Mouse (Mus musculus): Measurements from ENCODE around the gene Ptges3l. TPM values are rescaled to one million over a fixed set of nuclear protein-coding genes. Genes with fewer than 3 reads are reported as not detected.
"Not testable (repeated sequence)": the region's sequence is repeated elsewhere in the genome, so short reads cannot be mapped to it uniquely, and the experiment has no call there.

The Ptges3l gene
- polyA plus RNA-seq, 1 experiment = 6.0 TPM

DNA sequence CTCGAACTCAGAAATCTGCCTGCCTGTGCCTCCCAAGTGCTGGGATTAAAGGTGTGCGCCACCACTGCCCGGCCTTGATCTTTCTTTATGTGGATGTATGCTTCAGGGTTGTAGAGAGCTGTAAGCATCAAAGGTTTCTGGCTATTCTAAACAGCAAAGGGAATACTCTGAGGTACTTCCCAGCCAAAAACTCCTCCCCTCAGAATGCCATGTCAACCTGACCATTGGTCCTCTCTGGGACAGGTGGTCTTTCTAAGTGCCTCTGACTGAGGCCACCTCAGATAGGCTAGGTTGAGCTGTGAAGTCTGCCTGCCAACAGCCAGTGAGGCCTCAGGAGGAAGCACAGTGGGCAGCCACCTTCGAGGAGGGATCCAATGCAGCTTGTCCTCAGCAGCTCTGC is 23.8 kb upstream of the Ptges3l start:
- no peak for DNase-seq
- H3K4me3 ChIP-seq (ENCODE audit: insufficient read depth, low read depth, low read length) = peak overlapping the region; percentile 84
- H3K4me1 ChIP-seq (ENCODE audit: control insufficient read depth, insufficient read depth, low read length) = no peaks in the 10 kb centered on the region; the same call in 1 of the 2 replicates
- TF ChIP-seq POLR2A (IDR thresholded peaks at IDR 0.05; ENCODE audit: low read depth, low read length) (no peak), CTCF (conservative IDR thresholded peaks at IDR 0.05; ENCODE audit: insufficient read depth, insufficient read length, low read depth, low read length) (no peak)
- 62% methylated on average over 4 of the region's 4 CpGs for WGBS
- no peaks in the 10 kb centered on the region for H3K27me3 ChIP-seq (replicated peaks; ENCODE audit: control insufficient read depth, insufficient read depth, low read length)
- peaks cover 2% of the 10 kb centered on the region; the same call in 1 of the 2 replicates for H3K36me3 ChIP-seq (ENCODE audit: control insufficient read depth, insufficient read depth, low read length)
- peak overlapping the region; percentile 81 for H3K27ac ChIP-seq (ENCODE audit: insufficient read depth, low read depth, low read length)

DNA sequence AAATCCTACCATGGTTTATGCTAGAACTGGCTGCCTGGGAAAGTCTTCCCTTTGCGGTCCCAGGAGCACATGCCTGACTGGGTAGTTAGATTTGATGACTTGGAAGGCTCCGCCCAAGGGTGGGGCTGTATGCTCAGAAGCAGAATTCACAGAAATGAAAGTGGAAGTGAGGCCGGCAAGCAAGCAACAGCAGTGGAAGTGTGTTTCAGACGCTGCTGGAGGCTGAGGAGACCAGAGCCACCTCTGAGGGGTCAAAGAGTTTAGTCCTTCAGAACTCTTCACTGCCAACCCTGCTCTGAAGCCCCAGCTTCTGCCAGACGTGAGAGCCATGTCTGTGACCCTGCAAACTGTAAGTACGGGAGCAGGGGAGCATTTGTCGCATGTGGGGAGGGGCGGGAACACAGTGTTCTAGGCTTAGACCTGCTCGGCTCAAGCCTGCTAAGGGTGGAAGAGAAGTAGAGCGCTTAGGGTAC is 23.2 kb upstream of the Ptges3l start, which contains the start of gene Ifi35:
Gene Ifi35, plus strand, starts transcription at position 134 of the 473 bp plus-strand sequence.
- no peaks in the 10 kb centered on the region for H3K27me3 ChIP-seq (replicated peaks; ENCODE audit: control insufficient read depth, insufficient read depth, low read length)
- H3K4me3 ChIP-seq (ENCODE audit: insufficient read depth, low read depth, low read length) = peak within 1 kb of the TSS; percentile 84
- peak within 1 kb of the TSS; percentile 81 for H3K27ac ChIP-seq (ENCODE audit: insufficient read depth, low read depth, low read length)
- H3K4me1 ChIP-seq (ENCODE audit: control insufficient read depth, insufficient read depth, low read length) = no peaks in the 10 kb centered on the region; the same call in 1 of the 2 replicates
- 3% methylated on average over 10 of the region's 10 CpGs for WGBS
- peak; percentile 93 for DNase-seq
- peaks cover 3% of the 10 kb centered on the region for H3K36me3 ChIP-seq (ENCODE audit: control insufficient read depth, insufficient read depth, low read length)
- TF ChIP-seq CTCF (conservative IDR thresholded peaks at IDR 0.05; ENCODE audit: insufficient read depth, insufficient read length, low read depth, low read length) (no peak), POLR2A (IDR thresholded peaks at IDR 0.05; ENCODE audit: low read depth, low read length) (peak; percentile 75)

DNA sequence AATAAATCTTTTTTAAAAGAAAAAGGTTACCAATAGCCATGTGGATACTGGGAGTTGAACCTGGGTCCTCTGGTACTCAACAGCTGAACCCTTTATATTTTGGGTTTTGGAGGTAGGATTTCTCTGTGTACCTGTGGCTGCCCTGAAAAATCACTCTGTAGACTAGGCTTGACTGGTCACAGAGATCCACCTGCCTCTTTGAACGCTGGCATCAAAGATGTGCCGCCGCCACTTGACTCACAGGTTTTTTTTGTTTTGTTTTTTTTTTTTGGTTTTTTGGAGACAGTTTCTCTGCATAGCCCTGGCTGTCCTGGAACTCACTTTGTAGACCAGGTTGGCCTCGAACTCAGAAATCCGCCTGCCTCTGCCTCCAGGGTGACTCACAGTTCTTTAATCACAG is 22.7 kb upstream of the Ptges3l start:
- no peaks in the 10 kb centered on the region for H3K27me3 ChIP-seq (replicated peaks; ENCODE audit: control insufficient read depth, insufficient read depth, low read length)
- 64% methylated on average over 5 of the region's 5 CpGs for WGBS
- no peak overlapping the region for H3K4me3 ChIP-seq (ENCODE audit: insufficient read depth, low read depth, low read length)
- no peak for DNase-seq
- no peak overlapping the region for H3K27ac ChIP-seq (ENCODE audit: insufficient read depth, low read depth, low read length)
- H3K36me3 ChIP-seq (ENCODE audit: control insufficient read depth, insufficient read depth, low read length) = peaks cover 3% of the 10 kb centered on the region
- TF ChIP-seq POLR2A (IDR thresholded peaks at IDR 0.05; ENCODE audit: low read depth, low read length) (no peak), CTCF (conservative IDR thresholded peaks at IDR 0.05; ENCODE audit: insufficient read depth, insufficient read length, low read depth, low read length) (no peak)
- H3K4me1 ChIP-seq (ENCODE audit: control insufficient read depth, insufficient read depth, low read length) = no peaks in the 10 kb centered on the region; the same call in 1 of the 2 replicates

- H3K27ac ChIP-seq (ENCODE audit: insufficient read depth, low read depth, low read length); H3K4me1 ChIP-seq (ENCODE audit: control insufficient read depth, insufficient read depth, low read length); H3K27me3 ChIP-seq (replicated peaks; ENCODE audit: control insufficient read depth, insufficient read depth, low read length); H3K4me3 ChIP-seq (ENCODE audit: insufficient read depth, low read depth, low read length); DNase-seq; H3K36me3 ChIP-seq (ENCODE audit: control insufficient read depth, insufficient read depth, low read length): not testable (repeated sequence)
- 88% methylated on average over 8 of the region's 8 CpGs for WGBS
Measured at GRCm38 (mm10) chr11:101446860-101447259, 21.7 kb upstream of the Ptges3l start.

GRCm38 (mm10) chr11:101446319-101446718 is 21.2 kb upstream of the Ptges3l start:
- WGBS = 62% methylated on average over 1 of the region's 1 CpGs
- H3K36me3 ChIP-seq (ENCODE audit: control insufficient read depth, insufficient read depth, low read length) = peaks cover 3% of the 10 kb centered on the region
- H3K4me3 ChIP-seq (ENCODE audit: insufficient read depth, low read depth, low read length) = no peak overlapping the region
- TF ChIP-seq POLR2A (IDR thresholded peaks at IDR 0.05; ENCODE audit: low read depth, low read length) (no peak), CTCF (conservative IDR thresholded peaks at IDR 0.05; ENCODE audit: insufficient read depth, insufficient read length, low read depth, low read length) (no peak)
- no peaks in the 10 kb centered on the region for H3K27me3 ChIP-seq (replicated peaks; ENCODE audit: control insufficient read depth, insufficient read depth, low read length)
- no peak for DNase-seq
- no peak overlapping the region for H3K27ac ChIP-seq (ENCODE audit: insufficient read depth, low read depth, low read length)
- no peaks in the 10 kb centered on the region; the same call in 1 of the 2 replicates for H3K4me1 ChIP-seq (ENCODE audit: control insufficient read depth, insufficient read depth, low read length)

- Histone ChIP-seq H3K36me3 (ENCODE audit: control insufficient read depth, insufficient read depth, low read length) (peaks cover 3% of the 10 kb centered on the region), H3K27me3 (replicated peaks; ENCODE audit: control insufficient read depth, insufficient read depth, low read length) (no peaks in the 10 kb centered on the region), H3K4me3 (ENCODE audit: insufficient read depth, low read depth, low read length) (peak overlapping the region; percentile 81), H3K27ac (ENCODE audit: insufficient read depth, low read depth, low read length) (peak overlapping the region; percentile 55; the same call in 1 of the 2 replicates), H3K4me1 (ENCODE audit: control insufficient read depth, insufficient read depth, low read length) (no peaks in the 10 kb centered on the region; the same call in 1 of the 2 replicates)
- no peak for DNase-seq
- TF ChIP-seq POLR2A (IDR thresholded peaks at IDR 0.05; ENCODE audit: low read depth, low read length) (no peak), CTCF (conservative IDR thresholded peaks at IDR 0.05; ENCODE audit: insufficient read depth, insufficient read length, low read depth, low read length) (no peak)
- WGBS = under 1% methylated on average over 14 of the region's 14 CpGs
Measured at GRCm38 (mm10) chr11:101442760-101443159, 17.6 kb upstream of the Ptges3l start.

DNA sequence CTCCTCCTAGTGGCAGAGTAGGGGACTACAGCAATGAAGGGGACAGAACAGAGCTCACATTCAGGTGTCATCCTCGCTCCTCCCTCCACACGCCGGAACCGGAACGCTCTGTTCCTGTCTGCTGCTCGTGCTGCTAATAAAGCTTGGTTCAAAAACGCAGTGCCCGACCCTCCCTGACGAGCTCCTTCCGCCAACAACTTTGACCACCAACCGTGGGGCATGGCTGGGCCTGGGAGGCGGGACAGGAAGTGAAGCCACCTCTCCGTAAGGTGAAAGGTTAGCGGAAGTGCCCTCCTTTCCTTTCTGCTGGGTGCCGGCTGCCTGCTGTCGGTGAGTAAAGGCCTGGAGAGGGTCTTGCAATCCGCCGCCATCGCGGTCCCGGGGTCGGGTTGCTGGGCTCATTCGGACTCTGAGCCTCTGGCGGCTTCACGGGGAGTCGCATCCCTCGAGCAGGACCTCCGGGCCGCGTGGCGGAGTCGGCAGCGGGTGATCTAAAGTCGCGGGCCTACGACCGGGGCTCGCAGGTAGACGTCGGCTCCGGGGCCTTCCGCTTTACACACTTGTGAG is 17.1 kb upstream of the Ptges3l start, which contains the start of gene Rpl27:
Gene Rpl27, plus strand, starts transcription at position 172 of the 567 bp plus-strand sequence.
- Histone ChIP-seq H3K4me1 (ENCODE audit: control insufficient read depth, insufficient read depth, low read length) (no peaks in the 10 kb centered on the region; the same call in 1 of the 2 replicates), H3K36me3 (ENCODE audit: control insufficient read depth, insufficient read depth, low read length) (peaks cover 3% of the 10 kb centered on the region), H3K4me3 (ENCODE audit: insufficient read depth, low read depth, low read length) (peak within 1 kb of the TSS; percentile 81), H3K27ac (ENCODE audit: insufficient read depth, low read depth, low read length) (peak within 1 kb of the TSS; percentile 55), H3K27me3 (replicated peaks; ENCODE audit: control insufficient read depth, insufficient read depth, low read length) (no peaks in the 10 kb centered on the region)
- peak; percentile 99 for DNase-seq
- TF ChIP-seq CTCF (conservative IDR thresholded peaks at IDR 0.05; ENCODE audit: insufficient read depth, insufficient read length, low read depth, low read length) = peak; percentile 80
- TF ChIP-seq POLR2A (IDR thresholded peaks at IDR 0.05; ENCODE audit: low read depth, low read length) = peak; percentile 74
- under 1% methylated on average over 42 of the region's 42 CpGs for WGBS

DNA sequence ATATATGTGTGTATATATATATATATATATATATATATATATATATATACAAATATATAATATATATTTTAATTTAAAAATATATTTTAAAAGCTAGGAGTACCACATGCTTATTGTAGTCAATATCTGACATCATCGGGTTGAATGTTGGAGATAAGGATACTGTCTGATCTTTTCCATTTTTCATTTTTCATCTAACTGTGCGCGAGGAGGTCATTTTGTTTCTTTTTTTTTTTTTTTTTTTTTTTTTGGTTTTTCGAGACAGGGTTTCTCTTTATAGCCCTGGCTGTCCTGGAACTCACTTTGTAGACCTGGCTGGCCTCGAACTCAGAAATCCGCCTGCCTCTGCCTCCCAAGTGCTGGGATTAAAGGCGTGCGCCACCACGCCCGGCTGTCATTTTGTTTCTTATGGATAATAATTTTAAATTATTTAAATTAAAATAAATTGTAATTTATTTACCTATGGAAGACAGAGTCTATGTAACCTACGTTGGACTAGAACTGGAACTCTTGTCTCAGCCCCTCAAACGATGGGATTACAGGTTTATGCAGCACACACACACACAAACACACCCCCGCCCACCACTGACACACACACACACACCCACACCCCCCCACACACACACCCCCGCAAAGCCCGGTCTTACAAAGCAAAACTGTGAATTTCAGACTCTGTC is 16.5 kb upstream of the Ptges3l start:
- H3K27ac ChIP-seq (ENCODE audit: insufficient read depth, low read depth, low read length); H3K27me3 ChIP-seq (replicated peaks; ENCODE audit: control insufficient read depth, insufficient read depth, low read length); DNase-seq; H3K36me3 ChIP-seq (ENCODE audit: control insufficient read depth, insufficient read depth, low read length); H3K4me1 ChIP-seq (ENCODE audit: control insufficient read depth, insufficient read depth, low read length): not testable (repeated sequence)
- WGBS = 33% methylated on average over 15 of the region's 15 CpGs
- H3K4me3 ChIP-seq (ENCODE audit: insufficient read depth, low read depth, low read length) = peak overlapping the region; percentile 30

GRCm38 (mm10) chr11:101438006-101438405 is 12.9 kb upstream of the Ptges3l start:
- WGBS = 45% methylated on average over 3 of the region's 3 CpGs
- not testable (repeated sequence) for H3K27ac ChIP-seq (ENCODE audit: insufficient read depth, low read depth, low read length); DNase-seq; H3K36me3 ChIP-seq (ENCODE audit: control insufficient read depth, insufficient read depth, low read length); H3K4me1 ChIP-seq (ENCODE audit: control insufficient read depth, insufficient read depth, low read length); H3K4me3 ChIP-seq (ENCODE audit: insufficient read depth, low read depth, low read length); H3K27me3 ChIP-seq (replicated peaks; ENCODE audit: control insufficient read depth, insufficient read depth, low read length)
